Mouse (Mus musculus) c-Kit-negative CD71-positive TER-119-positive erythroid progenitor cells, embryonic 14.5 days (primary cell): ENCODE results near the gene Ntm.

Experiments used
- DNase-seq: peaks from one replicate; pipeline ENCODE4 v3.0.0-alpha.2; 2013; ENCODE audit warnings: low read depth, low spot score

Gene Ntm

GRCm38 (mm10) chr9:29240797-29241196, 722.1 kb downstream of the Ntm start:
- DNase-seq, result no peak

- DNase-seq, result no peak
These were observed 724.0 kb downstream of the Ntm start for GRCm38 (mm10) chr9:29238973-29239372.

- no peak for DNase-seq
These were observed 726.2 kb downstream of the Ntm start for GRCm38 (mm10) chr9:29236752-29237151.

- DNase-seq, result no peak
These were observed 735.2 kb downstream of the Ntm start for GRCm38 (mm10) chr9:29227747-29228146.

GRCm38 (mm10) chr9:29222915-29223545, 739.9 kb downstream of the Ntm start:
- DNase-seq, result no peak

- DNase-seq, result no peak
These were observed 741.9 kb downstream of the Ntm start for GRCm38 (mm10) chr9:29220941-29221615.

GRCm38 (mm10) chr9:29220493-29220892, 742.4 kb downstream of the Ntm start:
- DNase-seq, result no peak

GRCm38 (mm10) chr9:29217951-29218350, 745.0 kb downstream of the Ntm start:
- no peak for DNase-seq

- DNase-seq, result no peak
These were observed 746.4 kb downstream of the Ntm start for GRCm38 (mm10) chr9:29216528-29216927.

- no peak for DNase-seq
These were observed 747.1 kb downstream of the Ntm start for GRCm38 (mm10) chr9:29215796-29216195.

- DNase-seq, result no peak
These were observed 747.7 kb downstream of the Ntm start for GRCm38 (mm10) chr9:29215241-29215640.

GRCm38 (mm10) chr9:29209243-29209642, 753.7 kb downstream of the Ntm start:
- no peak for DNase-seq

GRCm38 (mm10) chr9:29208142-29208541, 754.8 kb downstream of the Ntm start:
- DNase-seq, result no peak

- no peak for DNase-seq
These were observed 757.3 kb downstream of the Ntm start for GRCm38 (mm10) chr9:29205680-29206079.

- no peak for DNase-seq
These were observed 760.7 kb downstream of the Ntm start for GRCm38 (mm10) chr9:29202196-29202595.

- DNase-seq, result no peak
These were observed 761.5 kb downstream of the Ntm start for GRCm38 (mm10) chr9:29201163-29202053.

- no peak for DNase-seq
These were observed 765.9 kb downstream of the Ntm start for GRCm38 (mm10) chr9:29197046-29197445.

- no peak for DNase-seq
These were observed 768.7 kb downstream of the Ntm start for GRCm38 (mm10) chr9:29194265-29194664.

GRCm38 (mm10) chr9:29183011-29183410, 779.9 kb downstream of the Ntm start:
- DNase-seq, result no peak

- no peak for DNase-seq
These were observed 781.3 kb downstream of the Ntm start for GRCm38 (mm10) chr9:29181661-29182060.

GRCm38 (mm10) chr9:29165731-29166130, 797.2 kb downstream of the Ntm start:
- DNase-seq, result no peak

- DNase-seq, result no peak
These were observed 801.8 kb downstream of the Ntm start for GRCm38 (mm10) chr9:29161059-29161642.
